Mouse (Mus musculus) frontal cortex, postnatal 36 days (tissue): Measurements from ENCODE around the gene Crnn.

ENCODE experiments used
- DNase-seq, 2 experiments: peaks; one replicate each; pipeline ENCODE4 v3.0.0; 2022; ENCODE audit warnings: low spot score in 2 of 2

Crnn gene

GRCm38 (mm10) chr3:93144510-93145051 lies at the start of gene Crnn:
Crnn (plus strand) TSS chr3:93144787.
- DNase-seq: no peak

- no peak for DNase-seq
Observed at GRCm38 (mm10) chr3:93096447-93096846, 48.1 kb upstream of the Crnn start.

- DNase-seq: no peak
Observed at GRCm38 (mm10) chr3:93111668-93112067, 32.9 kb upstream of the Crnn start.

DNA sequence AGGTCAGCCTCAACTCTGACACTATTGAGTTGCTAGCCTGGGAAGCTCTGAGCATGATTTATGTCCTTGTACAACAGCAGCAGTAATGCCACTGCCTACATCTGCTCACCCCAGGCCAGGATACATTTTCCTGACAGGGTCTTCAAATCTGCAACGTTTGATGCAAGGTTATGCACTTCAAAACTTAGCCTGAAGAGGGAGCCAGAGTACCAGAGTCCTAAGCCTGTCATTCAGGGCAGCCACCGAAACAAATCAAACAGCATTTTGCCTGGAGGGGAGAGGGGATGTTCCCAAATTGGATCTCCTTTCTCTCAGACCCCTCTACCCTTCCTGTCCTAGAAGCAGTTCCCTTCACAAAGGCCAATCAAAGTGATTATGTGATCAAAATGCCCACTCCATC lies 30.1 kb upstream of the Crnn start:
- peak in 1 of 2 experiments; percentile 59 for DNase-seq

DNA sequence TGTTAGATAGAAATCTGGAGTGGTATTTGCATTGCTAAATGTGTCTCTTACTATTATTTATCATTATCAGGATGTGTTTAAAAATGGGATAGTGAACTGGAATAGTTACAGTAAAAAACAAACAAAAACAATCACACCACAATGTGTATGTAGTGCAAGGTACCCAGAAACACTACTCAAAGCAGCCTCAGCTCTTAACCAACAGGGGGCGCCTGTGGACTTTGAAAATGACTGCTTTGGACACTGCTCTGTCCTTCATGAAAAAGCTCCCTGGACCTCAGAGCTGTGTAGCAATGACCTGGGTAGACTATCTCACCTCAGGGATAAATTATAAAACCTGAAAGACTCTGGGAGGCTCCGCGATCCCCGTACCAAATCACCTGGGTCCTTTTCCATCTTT lies 25.5 kb upstream of the Crnn start:
- DNase-seq: no peak

- DNase-seq: no peak
Observed at GRCm38 (mm10) chr3:93128052-93128451, 16.5 kb upstream of the Crnn start.

DNA sequence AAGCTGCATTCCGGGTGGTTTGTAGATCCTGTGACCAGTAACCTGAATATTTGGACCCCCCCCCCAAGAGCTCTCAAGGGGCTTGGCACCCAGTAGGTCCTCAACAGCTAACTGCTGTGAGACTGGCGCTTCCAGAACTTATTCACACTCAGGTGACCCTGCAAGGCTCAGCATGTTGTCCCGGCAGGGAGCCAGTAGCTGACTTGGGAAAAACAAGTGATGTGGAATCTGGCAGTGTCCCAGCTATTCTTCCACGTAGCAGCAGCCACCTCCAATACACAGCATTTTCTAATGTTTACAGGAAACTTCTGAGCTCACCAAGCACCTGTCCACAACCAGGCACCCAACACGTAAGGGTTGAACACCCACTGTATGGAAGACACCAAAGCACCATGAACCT lies 15.5 kb upstream of the Crnn start:
- no peak for DNase-seq

DNA sequence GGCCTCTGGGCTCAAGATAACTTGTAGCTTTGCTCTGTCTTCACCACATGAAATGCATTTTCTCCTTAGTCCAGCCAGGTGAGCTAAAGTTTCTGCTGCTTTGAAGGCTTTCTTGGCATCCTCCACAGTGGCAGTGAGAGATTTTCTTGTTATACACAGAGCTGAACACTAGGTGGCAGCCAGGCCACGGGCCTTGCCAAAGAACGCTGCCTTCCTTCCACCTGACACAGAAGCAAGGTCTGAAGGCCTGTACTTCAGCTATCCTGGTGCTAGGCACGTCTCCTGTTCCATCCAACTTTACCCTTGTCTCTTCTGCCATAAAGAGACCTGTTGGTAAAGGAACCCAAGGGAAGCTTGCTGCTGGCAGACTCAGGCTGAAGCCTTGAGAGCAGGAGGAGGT lies 14.1 kb upstream of the Crnn start:
- DNase-seq: peak; percentile 55 to 74

DNA sequence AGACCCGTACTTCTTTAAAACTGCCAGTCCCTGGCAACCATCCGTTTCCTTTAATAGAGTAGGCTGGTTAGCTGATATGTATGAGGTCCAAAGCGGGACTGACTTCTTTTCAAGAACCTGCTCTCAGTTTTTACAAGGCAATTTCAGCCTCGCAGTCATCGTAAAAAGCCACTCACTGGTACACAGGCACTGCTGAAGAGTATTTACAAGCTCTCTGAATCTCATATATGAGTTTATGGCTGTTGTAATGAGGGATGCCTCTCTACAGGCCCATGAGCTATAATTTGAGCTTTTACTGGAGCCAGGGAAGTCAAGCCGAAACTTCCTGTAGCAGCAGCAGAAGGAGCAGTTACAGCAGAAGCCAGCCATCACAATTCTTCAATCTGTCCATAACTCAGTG lies 17.9 kb downstream of the Crnn start:
- no peak for DNase-seq

DNA sequence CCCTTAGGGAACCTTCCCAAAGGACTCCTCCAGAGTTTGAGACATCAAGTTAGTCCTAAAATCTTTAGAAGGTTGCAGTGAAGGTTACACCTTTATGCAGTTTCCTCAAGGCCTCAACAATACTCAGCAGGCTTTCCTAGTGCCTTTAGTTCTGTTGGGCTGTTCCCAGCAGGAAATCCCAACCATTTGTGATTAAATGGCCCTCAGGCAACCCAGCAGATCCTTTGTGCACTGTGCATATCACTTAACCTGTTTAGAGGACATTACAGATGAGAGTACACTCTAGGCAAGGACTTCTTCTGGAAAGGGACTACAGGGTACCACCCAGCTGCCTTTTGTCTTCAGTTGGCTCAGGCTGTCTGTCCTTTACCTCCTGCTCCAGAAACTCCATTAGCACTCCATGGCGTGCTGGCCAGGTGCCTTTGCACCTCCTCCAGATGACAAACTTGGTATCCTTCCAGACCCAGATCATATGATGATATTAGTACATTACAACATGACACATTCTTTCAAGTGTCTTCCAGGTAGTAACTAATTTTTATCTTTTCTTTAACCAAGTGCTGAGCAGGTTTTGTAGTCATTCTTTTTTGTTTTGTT lies 18.5 kb downstream of the Crnn start:
- no peak for DNase-seq

DNA sequence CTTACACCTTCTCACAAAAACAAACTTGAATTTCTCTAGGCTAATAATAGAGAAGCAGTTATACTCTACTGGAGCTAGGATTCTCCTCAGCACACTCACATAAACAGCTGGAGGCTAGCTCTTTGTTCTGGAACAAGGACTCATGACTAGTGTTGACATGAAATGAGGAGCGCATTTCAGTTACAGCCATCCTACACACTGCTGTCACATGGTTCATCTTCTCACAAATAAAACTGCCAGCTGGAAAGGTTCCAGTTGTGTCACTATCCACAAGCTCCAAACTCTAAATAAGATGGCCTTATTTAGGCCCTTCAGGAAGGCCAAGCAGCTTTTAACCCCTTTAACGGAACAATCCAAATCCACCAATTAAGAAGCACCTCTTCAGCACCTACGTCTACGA lies 36.3 kb downstream of the Crnn start:
- DNase-seq: peak in 1 of 2 experiments; percentile 3

- no peak for DNase-seq
Observed at GRCm38 (mm10) chr3:93196978-93197377, 52.4 kb downstream of the Crnn start, which contains the start of gene Flg2. Flg2 (plus strand) TSS chr3:93197278.
